Mouse (Mus musculus): ENCODE measurements at regions not wholly inside any gene's neighbourhood (a gene's known extent, or its start where the extent isn't known, plus 50 kb on each side); places are given as distances from the start of the nearest gene placed in this dataset.
"Not testable (repeated sequence)": the region's sequence is repeated elsewhere in the genome, so short reads cannot be mapped to it uniquely, and the experiment has no call there.

- peak; percentile 83 for DNase-seq (ENCODE audit: low read depth, low spot score)
These were observed 59.5 kb upstream of the Zbtb18 start for GRCm38 (mm10) chr1:177382596-177383190.

GRCm38 (mm10) chr1:177382147-177382546 lies 60.0 kb upstream of the Zbtb18 start:
- DNase-seq (ENCODE audit: low read depth, low spot score), result no peak

DNA sequence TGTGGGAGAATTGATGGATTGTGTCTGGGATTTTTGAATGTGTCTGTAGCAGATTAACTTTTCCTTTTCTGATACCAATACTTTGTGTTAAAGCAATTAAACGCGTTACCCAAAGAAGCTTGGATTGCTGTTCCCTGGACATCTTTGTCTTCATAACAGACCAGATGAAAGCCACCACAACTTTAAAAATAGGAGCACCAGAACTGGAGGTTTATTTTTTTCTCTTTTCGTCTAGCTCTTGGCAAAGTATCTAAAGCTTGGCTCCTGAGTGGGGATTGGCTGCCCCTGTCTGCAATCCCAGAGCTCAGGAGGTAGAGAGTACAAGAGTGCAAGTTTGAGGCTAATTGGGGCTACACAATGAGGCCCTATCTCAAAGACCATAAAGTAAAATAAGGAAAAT lies 64.0 kb upstream of the Zbtb18 start:
- DNase-seq (ENCODE audit: low read depth, low spot score), result no peak

GRCm38 (mm10) chr1:177373226-177373825 lies 68.8 kb upstream of the Zbtb18 start:
- no peak for DNase-seq (ENCODE audit: low read depth, low spot score)

DNA sequence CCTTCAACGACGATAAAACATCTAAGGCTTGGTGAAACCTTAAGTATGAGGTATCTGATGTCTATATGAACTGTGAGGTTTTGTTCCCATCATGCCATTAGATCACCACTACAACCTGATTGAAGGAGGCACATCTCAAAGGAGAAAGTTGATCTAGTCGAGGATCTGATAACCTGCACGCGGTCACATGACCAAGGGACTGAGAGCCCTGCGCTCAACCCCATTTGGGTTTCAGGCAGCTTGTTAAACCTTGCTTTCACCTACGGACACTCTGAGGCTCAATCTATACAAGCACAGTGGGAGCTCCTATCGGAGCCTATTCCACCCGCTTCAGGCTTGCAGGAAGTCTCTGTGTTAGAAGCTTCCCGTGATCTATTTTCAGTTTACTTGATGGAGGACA lies 70.1 kb upstream of the Zbtb18 start:
- no peak for DNase-seq (ENCODE audit: low read depth, low spot score)

- DNase-seq (ENCODE audit: low read depth, low spot score), result no peak
These were observed 74.1 kb upstream of the Zbtb18 start for GRCm38 (mm10) chr1:177367864-177368610.

DNA sequence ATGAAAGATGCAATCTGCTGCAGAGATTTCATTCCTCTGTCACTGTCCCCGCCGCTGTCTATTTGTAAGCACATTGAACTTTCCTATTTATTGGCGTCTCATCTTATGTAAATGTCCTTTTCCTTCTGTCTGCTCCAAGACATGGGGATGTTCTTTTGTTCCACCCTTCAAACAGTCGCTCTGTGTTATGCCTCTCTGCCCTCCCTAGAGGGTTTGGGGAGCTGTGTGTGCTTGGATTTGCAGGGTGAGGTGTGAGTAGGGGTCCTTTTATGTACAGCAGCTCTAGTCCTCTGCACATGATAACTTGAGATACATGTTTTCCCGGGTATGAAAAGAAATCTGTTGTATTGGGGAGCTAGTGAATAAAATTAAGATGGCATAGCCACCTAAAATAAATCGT lies 75.2 kb upstream of the Zbtb18 start:
- DNase-seq (ENCODE audit: low read depth, low spot score), result no peak

DNA sequence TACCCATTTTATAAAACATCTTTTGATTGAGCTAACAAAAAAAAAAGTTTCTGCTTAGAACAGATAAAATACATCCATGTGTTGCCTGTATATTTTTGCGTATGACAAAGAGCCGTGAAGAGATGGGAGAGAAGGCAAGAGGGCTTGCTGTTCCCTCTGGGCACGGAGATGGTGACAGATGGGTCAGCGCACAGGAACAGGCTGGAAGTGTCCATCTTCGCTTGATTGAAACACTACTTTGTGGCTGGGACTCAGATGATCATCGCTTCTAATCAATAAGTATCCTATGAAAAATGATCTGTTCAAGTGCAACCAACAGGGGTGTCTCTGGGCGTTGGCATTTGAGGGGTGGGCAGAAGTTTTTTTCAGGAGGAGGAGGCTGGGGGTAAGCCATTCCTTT lies 75.7 kb upstream of the Zbtb18 start:
- no peak for DNase-seq (ENCODE audit: low read depth, low spot score)

- DNase-seq (ENCODE audit: low read depth, low spot score), result no peak
These were observed 77.8 kb upstream of the Zbtb18 start for GRCm38 (mm10) chr1:177364355-177364754.

- no peak for DNase-seq (ENCODE audit: low read depth, low spot score)
These were observed 79.8 kb upstream of the Zbtb18 start for GRCm38 (mm10) chr1:177362398-177362797.

DNA sequence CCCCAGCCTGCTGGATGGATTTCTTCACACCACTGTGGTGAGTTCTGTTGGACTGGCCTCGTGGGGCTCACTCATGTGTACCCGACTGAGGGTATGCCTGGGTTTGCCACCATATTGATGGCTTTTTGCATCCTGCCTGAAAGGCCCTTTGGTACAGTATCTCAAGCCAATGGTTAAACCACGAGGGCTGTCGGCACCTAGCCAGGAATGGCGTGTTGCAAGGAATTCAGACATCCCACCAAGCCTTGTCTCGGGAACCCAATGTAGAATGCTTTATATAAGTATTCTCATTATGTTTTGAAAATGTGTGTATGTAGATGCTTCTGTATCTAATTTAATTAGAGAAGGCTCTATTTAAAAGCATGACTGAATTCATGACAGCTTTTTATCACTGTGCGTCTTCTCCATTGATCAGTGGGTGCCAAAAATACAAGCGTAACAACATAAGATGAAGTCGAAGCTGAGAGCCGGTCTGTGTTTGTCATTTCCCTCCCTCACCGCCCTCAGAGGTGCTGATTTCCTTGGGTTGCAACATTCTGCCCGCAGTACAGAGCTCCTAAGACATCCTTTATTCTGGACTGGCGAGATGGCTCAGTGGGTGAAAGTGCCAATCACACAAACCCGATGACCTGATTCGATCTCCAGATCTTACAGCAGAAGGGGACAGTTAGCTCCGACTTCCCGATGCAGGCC lies 90.5 kb upstream of the Akt3 start:
- no peak for DNase-seq (ENCODE audit: low read depth, low spot score)

GRCm38 (mm10) chr1:177347208-177347607 lies 89.2 kb upstream of the Akt3 start:
- DNase-seq (ENCODE audit: low read depth, low spot score), result no peak

- no peak for DNase-seq (ENCODE audit: low read depth, low spot score)
These were observed 88.5 kb upstream of the Akt3 start for GRCm38 (mm10) chr1:177346540-177346939.

DNA sequence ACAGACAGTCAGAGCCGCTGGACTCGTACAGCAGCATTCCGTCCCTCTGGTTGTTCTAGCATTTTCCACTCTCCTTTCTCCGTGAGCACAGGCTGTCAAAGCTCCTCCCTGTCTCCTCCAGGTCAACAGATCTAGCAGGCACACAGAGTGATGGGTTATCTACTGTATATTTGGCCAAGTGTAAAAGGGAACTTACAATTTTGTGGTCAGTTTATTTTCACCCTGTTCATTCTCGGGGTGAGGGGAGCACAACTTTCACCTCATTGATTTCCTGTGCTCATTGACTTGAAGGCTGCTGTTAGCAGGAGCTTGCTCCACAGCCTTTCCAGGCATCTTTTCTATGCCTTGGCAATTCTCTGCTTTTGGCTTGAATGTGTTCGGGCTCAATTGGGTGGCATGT lies 87.5 kb upstream of the Akt3 start:
- DNase-seq (ENCODE audit: low read depth, low spot score), result no peak

- DNase-seq (ENCODE audit: low read depth, low spot score), result no peak
These were observed 85.9 kb upstream of the Akt3 start for GRCm38 (mm10) chr1:177343949-177344348.

GRCm38 (mm10) chr1:177343121-177343520 lies 85.1 kb upstream of the Akt3 start:
- no peak for DNase-seq (ENCODE audit: low read depth, low spot score)

DNA sequence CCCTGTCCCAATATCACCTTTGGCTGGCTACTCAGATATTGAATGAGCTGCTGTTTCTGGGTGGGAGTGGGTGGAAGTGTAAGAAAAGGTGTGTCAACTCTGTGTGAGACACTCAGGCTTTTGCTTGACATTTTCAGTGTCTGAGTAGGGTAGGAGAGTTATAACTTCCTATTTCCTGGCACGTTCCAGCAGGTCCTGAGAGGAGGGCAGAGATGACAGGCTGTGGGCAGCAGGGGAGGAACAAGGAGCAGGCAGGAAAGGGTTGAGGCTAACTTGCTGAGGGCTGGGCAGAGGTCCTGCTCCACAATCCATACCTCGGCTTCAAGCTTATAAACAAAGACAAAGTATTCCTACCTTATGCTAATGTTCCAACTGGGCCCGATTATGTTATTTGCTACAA lies 82.2 kb upstream of the Akt3 start:
- no peak for DNase-seq (ENCODE audit: low read depth, low spot score)

DNA sequence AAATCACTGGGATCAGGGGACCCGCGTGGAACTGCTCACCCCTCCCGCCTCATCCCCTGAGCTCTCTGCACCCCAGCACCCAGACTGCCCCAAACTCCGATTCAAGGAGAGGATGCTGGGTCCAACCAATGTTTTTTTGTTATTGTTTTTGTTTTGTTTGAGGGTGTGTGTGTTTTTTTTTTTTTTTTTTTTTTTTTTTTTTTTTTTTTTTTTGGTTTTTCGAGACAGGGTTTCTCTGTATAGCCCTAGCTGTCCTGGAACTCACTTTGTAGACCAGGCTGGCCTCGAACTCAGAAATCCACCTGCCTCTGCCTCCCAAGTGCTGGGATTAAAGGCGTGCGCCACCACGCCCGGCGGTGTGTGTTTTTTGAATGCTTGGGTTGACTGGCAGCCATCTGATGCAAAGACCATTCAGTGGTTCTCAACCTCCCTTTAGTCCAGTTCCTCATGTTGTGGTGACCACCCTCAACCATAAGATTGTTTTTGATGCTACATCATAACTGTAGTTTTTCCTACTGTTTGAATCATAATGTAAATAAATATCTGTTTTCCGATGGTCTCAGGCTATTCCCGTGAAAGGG lies 81.3 kb upstream of the Akt3 start:
- DNase-seq (ENCODE audit: low read depth, low spot score), result not testable (repeated sequence)

DNA sequence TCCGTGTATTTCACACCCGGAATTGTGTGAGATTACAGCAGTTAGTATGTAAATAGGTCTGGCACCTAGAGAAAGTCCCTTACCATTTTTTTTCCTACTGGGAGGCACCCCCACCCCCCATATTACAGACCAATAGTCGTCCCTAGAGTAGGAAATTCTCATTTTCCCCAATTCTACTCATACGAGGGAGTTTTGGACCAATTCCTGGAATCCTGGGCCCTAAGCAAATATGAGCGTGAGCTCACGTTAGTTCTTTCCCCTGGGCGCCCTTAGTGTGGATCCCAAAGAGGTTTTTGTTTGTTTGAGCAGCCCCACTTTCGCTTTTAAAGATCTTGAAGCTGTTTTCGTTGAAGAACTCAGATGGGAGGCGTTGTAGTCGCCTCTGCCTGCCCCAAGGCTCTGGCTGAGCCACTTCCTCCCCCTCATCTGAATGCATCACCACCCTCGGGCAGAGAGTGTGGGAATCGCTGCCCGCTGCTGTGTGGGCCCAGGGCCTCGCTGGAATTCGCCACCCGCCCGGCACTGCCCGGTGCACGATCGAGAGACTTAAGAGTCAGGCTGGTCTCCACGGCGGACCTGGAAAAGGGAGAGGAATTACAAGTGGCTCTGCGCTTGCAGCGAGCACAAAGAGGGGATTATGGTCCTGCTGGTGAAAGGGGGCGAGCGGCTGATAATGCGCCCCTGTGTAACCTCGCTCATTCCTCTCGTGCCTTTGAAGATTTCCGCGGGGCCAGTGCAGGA lies 80.6 kb upstream of the Akt3 start:
- peak; percentile 35 for DNase-seq (ENCODE audit: low read depth, low spot score)

DNA sequence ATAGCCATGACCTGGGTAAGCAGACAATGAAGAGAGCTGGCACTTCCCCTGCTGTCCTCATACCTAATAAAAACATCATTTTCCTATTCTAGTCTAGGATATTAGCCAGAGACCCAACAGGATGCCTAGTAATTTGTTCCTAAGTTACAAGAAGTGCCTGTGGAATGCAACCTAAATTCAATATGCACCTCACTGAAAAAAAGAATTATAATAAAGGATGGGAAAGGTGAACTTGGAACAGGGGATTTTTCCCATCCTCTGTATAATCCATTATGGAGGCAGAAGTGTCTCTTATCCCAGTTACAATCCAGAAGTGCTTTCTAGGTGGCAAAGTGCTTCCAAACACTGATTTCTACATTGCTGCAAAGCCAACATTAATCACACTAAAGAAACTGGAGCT lies 79.8 kb upstream of the Akt3 start:
- DNase-seq (ENCODE audit: low read depth, low spot score), result no peak

DNA sequence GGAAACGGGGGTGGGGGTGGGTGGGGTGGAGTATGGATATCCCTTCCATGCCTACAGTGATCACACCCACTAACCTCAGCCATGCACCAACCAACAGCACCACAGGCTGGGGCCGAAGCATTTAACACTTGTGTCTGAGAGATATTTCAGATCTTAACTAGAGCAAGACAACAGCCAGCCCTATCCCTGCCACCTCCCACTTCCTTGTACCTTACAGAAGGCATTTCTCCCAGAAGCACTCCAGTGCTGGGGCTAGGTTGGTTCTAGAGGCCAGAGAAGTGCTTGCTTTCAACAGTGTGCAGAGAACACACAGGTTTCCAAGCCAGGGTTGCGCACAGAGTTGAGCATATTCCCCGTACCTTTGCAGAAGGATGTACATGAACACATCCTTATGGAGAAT lies 79.1 kb upstream of the Akt3 start:
- DNase-seq (ENCODE audit: low read depth, low spot score), result no peak

GRCm38 (mm10) chr1:177336436-177336835 lies 78.4 kb upstream of the Akt3 start:
- no peak for DNase-seq (ENCODE audit: low read depth, low spot score)
